Mouse (Mus musculus) adrenal gland, postnatal 0 days (tissue): Measurements from ENCODE around the gene Mettl9. TPM values are rescaled to one million over a fixed set of nuclear protein-coding genes. Genes with fewer than 3 reads are reported as not detected.

Experiments used
- polyA plus RNA-seq: library from polyadenylated mRNA; unstranded; fragments of >200 nt; fragmentation: Nextera tagmentation; extraction: Ambion mirVana; gene quantifications from 2 replicates; pipeline ENCODE4 v1.2.1, GENCODE M21; 2015

Mettl9 gene
- 107 and 132 TPM in 2 replicates for polyA plus RNA-seq

GRCm38 (mm10) chr7:121033856-121034652 lies at the start of gene Mettl9:
Gene Mettl9, plus strand, starts transcription at chr7:121034445.

GRCm38 (mm10) chr7:121074281-121074680 lies 40.0 kb downstream of the Mettl9 start, which contains the start of gene Igsf6:
Gene Igsf6, minus strand, starts transcription at chr7:121074572.

DNA sequence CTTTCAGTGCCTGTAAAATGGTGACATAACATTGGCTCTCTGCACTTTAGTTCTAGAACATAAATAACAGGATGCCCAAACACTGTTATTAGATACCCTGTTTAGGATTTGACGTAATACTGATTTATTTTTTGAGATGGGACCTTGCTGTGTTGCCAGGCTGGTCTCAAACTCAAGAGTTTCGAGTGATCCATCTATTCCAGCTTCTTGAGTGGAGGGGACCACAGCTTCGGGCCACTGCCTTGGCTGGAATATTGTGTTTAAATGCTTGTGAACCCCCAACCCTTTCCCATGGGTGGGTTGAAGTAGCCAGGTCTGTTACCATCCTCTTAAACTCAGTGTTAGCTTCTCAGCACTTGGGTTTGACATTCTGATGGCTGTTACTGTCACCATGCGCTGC lies 47.1 kb downstream of the Mettl9 start, which contains the start of gene Otoa:
Otoa (plus strand) TSS at position 301 of the 400 bp plus-strand sequence.

Other genes with a start within 250 kb of the Mettl9 start
- not detected in 2 replicates for gene Gm5737, start 222.1 kb upstream of the Mettl9 start, polyA plus RNA-seq
- gene Eef2k, start 191.6 kb upstream of the Mettl9 start, polyA plus RNA-seq, result 25.6 and 29.4 TPM in 2 replicates
- 12.3 and 20.2 TPM in 2 replicates for gene Polr3e, start 116.7 kb upstream of the Mettl9 start, polyA plus RNA-seq
- gene Cdr2, start 52.1 kb upstream of the Mettl9 start, polyA plus RNA-seq, result 6.3 and 6.6 TPM in 2 replicates
- gene Mfsd13b, start 51.9 kb upstream of the Mettl9 start, polyA plus RNA-seq, result 0.43 and 0.94 TPM in 2 replicates
- gene Igsf6, start 40.1 kb downstream of the Mettl9 start, polyA plus RNA-seq, result 3.9 and 4.5 TPM in 2 replicates
- 0.69 and 0.77 TPM in 2 replicates for gene Otoa, start 47.2 kb downstream of the Mettl9 start, polyA plus RNA-seq